Mouse (Mus musculus) mouse trophoblast stem cell (cell line): ENCODE data around the gene Atxn7.
"Not testable (repeated sequence)": the region's sequence is repeated elsewhere in the genome, so short reads cannot be mapped to it uniquely, and the experiment has no call there.

Source experiments
- in situ Hi-C, 2 experiments: fragments of 300-500 bp; cut with MseI, MboI; formaldehyde crosslinking; loops; 2 replicates in 1 of 2; 3 replicates in 1 of 2; pipeline ENCODE4 v1.15.1; 2025

The Atxn7 gene

DNA sequence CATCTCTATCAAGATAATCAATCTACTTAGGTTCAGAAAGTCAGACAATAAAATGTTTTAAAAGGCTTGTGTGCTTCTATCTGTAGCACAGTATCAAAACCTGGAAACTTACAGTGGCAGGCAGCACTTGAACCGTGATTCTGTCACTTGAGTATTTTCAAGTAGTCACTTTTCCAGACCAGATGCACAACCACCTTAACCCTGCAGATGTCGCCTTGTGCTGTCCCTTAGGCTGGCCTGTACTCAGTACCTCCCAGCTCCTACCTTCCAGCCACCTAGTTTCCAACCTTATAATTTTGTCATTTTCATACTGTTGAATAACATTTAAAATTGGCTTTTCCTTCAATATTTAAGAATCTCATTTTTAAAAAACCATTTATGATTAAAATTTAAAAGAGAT, 20.9 kb downstream of the Atxn7 start:
- in situ Hi-C loops, result loop anchor here in 1 of 2 experiments (10.0 kb wide), 1 partner anchor 113 kb away; no protein-coding TSS in a partner anchor

DNA sequence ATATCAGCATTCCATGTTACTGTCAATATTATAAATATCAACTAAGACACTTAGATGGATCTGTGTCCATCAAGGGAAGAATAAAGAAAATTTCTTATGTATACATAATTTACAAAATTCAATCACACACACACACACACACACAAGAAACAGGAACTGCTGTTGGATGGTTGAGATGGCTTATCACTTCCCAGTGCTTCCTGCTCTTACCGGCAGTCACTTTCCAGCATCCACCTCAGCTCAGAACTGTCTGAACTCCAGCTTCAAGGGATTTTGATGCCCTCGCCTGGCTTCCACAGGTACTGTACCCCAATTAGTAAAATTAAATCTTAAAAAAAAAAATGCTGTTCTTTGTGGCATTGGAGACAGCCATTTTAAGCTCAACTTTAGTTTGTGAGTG, 27.2 kb downstream of the Atxn7 start:
- in situ Hi-C loops, result loop anchor here in 1 of 2 experiments (10.0 kb wide), 1 partner anchor 106 kb away; no protein-coding TSS in a partner anchor

DNA sequence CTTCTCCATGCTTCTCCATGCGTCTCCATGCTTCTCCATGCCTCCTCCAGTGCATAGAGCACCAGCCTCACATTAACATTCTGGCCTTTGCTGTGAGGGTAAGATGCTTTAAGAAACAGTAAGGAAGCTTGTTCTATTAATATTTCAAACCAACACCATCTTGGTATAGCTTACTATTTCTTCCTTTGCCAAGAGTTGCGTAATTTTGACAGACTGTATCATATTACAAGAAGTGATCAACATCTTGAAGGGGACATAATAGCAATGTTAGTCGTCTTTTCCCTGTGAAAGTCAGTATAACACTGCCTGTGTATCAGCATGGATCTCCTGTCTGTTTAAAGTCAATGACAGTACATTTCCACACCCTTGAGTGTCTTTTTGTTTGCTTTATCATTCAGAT, 29.5 kb downstream of the Atxn7 start:
- in situ Hi-C loops, result no loop called here

DNA sequence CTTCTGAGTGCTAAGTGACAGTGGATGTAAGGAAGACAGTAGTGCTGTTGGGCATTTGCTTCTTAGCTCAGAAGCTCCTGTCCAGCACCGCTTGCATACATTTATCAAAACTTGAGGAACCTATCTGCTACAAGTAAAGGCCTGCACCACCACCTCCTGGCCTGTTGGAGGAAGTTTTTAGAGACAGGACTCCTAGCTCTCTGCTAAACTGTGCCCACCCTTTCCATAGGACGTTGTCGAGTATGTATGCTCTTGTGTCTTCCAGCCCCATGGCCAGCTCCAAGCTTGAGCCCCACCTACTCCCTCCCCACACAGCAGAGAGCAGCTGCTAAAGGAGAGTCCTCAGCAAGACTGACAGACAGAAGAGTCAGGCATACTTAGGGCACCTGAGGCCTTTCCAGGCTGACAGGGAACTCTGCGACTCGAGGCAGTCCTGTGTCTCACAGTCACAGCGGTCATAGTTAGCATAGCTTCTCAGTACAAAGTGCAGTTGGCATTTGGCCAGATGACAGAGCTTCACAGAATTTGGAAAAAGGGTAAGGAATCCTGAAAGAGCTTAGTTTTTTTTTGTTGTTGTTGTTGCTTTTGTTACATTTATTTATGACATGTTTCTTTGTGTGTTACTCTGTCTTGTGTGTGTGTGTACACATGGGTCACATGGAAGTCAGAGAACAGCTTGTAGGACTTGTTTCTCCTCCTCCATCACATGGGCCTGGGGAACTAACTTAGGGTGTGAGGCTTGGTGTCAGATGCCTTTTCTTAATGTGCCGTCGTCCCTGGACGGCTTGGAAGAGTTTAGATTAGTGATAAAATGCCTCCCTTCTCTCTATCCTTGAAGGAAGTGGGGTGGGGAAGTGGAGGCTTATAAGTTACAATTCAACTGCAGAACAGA, 34.2 kb downstream of the Atxn7 start:
- in situ Hi-C loops, result no loop called here

DNA sequence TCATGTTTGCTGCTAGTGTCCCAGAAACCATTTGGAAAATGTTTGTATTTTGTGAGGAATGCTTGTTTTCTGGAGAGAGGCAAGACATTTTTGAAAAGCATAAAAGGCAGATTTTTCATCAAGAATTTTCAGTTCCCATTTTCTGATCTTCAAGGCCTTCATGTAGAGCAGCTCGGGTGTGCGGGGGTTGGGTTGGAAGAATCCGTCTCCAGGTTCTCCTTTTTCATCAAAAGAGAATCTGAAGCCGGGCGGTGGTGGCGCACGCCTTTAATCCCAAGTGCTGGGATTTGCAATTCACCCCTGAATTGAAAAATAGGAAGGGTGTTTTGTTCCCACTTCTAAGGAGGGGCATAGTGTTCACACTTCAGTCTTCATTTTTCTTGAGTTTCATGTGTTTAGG, 41.5 kb downstream of the Atxn7 start:
- in situ Hi-C loops, result no loop called here

DNA sequence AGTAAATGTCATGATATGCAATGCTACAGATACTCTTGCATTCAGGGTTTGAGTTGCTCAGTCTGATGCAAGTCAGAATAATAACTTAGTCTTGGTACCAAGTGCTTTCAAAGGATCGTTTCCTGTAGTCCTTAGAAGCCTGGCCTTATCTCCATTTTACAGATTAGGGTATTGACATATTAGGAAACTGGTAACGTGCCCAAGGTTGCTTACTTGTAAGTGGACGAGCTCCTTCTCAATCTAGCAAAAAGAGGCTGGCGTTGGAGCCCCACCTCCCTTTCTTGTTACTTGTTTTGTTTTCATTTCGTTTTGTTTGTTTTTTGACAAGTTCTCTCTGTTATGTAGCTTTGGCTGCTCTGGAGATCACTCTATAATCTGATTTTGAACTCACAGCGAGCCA, 48.5 kb downstream of the Atxn7 start:
- in situ Hi-C loops, result no loop called here

DNA sequence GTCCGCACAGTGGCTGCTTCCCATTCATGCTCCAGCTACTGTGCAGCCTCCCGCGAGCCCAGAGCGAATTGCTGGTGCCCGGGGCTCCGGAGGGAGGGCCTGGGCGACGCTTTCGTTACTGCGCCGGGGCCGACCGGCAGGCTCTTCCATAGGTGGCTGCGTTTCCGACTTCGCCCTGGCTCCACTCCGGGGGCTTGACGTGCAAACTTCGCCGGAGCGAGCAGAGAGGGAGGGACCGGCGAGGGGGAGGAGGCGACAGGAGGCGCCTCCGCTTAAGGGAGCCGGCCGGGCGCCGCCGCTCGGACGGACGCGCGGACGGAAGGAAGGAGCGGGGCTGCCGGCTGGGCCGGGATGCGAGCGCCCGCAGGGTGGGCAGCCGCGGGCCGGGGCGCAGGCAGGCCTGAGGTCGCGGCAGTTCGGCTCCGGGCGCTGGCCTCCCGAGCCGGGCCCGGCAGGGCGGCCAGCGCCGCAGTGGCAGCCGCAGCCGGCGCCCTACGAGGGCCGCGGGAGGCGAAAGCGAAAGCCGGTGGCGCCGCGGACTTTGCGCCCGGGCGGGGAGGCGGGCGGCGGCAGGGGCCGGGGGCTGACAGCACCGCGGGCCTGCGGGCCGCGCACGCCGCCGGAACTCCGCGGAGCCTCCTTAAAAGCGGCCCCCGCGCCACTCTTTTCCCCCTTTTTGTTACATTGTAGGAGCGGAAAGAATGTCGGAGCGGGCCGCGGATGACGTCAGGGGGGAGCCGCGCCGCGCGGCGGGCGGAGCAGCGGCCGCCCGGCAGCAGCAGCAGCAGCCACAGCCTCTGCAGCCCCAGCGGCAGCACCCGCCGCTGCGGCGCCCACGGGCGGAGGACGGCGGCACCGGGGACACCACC, 51.4 kb downstream of the Atxn7 start:
- in situ Hi-C loops, result no loop called here

DNA sequence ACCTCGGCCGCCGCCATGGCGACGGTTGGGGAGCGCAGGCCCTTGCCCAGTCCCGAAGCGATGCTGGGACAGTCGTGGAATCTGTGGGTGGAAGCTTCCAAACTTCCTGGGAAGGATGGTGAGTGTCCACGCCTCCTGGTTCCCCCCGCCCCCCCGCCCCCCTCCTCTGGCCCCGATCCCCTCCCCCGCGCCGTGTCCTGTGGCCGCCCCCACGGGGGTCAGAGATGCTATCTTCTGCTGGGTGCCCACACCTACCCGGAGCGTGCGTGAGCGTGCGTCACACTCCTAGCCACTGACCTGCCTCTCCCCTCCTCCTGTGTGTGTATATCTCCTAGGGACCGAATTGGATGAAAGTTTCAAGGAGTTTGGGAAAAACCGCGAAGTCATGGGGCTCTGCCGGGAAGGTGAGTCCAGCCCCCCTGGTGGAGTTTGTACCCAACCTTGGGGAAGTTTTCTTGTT, 52.0 kb downstream of the Atxn7 start:
- in situ Hi-C loops, result no loop called here

DNA sequence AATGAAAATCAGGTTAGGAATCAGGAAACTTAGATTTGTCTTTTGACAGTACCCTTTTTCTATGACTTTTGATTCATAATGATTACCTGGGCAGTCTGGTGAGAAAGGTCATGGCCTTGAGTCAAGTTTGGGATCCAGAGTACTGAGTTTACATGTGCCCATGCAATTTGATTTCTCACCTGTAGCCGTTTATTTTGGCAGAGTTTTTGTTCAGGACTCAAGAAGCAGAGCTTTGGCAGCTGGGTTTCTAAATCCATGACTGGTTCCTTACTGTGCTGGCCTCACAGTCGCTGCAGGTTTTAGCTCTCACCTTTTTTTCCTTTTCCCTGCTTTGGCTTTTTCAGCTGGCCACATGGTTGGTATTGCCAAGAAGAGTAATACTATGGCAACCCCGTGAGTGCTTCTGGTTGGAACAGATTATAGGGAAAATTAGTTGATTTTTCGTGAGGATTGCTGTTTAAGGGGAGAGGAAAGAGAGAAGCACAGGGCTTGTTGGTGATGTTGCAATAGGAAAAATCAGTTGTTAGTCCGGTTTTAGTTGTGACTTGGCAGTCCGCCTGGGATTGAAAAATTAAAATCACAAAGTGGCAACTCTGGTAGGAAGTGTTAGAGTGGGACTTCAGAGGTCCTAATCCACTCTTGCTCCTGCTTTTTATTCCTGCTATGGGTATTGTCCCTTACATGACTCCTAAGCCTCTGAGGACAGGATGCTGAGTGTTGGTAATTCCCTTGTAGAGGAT, 53.6 kb downstream of the Atxn7 start:
- in situ Hi-C loops, result no loop called here

DNA sequence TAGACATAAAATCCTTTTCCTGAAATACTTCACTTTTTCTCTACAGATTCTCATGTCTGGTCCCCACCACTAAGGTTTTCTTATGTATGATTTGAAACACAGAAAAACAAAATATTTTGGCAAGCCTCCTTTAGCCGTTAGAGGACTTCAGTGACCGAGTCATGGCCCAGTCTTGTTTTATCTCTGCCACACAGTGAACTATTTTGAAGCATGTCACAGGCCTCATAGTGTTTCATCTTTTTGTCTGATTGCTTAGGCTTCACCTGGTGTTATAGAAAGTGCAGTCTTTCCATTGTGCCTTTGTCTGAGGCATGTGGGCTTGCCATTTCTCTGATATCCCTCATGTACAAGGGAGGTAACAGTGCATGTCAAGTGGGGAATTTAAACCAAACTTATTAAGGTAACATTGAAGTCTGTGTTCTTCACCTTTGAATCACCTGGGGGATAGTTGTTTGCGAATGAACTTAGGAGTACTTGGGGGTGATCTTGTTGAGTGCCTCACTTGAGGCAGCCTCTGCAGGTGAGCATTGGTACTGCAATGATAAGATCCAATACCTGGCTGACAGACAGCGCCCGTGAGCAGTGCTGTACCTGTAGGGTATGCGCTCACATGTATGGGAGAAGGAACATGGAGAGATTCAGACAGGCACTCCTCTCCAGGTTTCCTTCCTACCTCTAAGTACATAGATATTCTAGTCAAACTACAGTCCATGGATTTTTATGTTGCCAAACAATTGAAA, 58.1 kb downstream of the Atxn7 start:
- in situ Hi-C loops, result no loop called here

DNA sequence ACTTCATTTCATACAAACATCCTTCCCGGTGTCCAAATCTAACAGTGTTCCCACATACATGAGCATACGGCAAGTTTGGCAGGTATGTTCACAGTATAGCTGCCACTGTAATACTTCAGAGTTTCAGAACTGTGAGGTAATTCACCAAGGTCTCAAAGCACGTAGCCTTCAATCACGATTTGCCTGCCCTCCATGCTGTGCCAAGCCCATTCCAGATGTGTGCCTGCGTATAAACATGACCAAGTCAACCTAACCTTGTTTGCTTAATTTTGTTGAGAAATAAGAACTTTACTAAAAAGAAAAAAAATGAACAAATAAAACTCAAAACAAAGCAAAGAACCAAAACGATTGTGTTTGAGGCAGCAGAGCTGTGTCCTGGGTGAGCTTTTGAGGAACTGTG, 60.0 kb downstream of the Atxn7 start:
- in situ Hi-C loops, result no loop called here

DNA sequence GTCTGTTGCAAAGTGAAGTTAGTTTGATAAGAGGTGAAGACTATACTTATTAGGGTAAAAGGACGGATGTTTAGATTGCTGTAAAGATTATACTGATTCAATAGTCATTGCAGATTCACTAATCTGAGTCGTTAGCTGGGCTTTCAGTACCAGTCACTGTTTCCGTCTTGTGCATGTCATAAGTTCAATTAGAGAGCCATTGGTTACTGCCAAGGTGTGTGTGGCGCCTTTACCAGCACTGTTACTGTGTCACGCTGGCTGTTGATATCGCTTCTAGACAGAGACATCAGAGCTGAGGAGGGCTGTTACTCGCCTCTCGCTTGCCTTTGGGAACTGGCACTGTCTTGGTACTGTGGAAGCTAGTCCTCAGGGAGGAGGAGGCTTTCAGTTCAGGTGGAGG, 64.6 kb downstream of the Atxn7 start:
- in situ Hi-C loops, result no loop called here

DNA sequence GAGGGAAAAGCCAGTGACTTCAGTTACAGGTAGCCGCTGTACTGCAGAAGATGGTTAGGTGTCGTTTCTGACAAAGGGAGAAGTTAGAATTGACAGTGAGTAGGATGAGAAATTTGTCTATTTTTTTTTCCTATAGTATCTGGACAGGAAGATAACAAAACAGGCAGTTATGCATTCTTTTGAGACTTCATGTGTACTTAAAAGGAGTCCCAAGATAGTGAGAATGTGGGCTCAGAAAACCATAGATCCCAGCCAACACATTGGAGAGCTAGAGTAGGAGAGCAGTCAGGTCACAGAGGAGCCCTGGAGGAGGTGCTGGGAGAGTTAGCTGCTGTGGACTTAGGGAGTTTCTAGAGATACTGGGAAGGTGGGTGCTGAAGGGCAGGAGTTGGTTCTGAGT, 69.4 kb downstream of the Atxn7 start:
- in situ Hi-C loops, result no loop called here

DNA sequence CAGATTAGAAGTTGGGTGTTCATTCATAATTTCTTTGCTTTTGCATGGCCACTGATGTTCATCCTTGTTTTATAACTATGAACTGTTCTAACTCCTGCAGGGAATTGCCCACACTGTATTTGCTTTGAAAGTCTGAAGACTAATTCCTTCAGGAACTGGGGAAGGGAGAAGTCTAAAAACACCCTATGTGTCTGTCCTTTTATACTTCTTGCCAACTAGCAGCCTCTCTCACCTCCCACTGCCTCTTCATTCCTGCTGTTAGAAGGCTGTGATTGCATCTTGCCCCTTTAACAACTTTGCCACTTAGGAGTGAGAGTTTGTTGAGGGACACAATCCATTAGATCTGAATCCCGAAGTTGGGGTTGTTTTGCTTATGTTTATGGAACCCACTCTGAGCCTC, 71.6 kb downstream of the Atxn7 start:
- in situ Hi-C loops, result no loop called here

DNA sequence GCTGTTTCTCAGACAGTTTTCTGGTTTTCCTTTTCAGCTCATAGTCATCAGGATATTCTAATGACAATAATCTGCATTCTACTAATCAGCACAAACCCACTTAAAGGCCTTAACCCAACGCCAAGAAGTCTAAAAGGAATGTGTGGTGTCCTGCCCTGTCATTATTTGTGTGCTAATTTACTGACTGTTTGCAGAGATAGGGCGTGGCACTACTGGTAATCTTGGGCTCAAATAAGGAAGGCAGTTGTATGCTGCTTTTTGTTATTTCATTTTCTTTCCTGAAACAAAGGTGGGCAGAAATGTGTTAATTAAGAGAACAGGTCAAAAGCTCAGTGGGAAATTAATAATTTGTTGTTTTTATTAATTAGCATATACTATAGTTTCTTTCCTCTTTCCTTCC, 75.1 kb downstream of the Atxn7 start:
- in situ Hi-C loops, result no loop called here

DNA sequence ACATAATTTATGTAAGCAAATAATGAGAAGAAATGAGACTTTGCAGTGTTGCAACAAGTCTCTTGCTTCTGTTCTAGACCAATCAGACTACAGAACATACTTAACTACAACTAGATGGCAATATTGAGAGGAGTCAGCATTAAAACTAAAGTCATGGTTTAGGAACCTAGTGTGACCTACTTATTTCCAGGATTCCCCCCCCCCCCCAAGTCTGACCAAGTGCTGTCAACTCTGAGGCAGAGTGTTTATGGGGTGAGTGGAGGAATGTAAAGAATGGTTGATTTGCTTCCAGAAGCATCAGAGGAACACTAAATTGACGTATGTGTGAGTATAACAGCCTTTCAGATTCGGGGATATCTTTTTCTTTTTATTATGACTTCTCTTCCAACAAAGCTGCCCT, 77.0 kb downstream of the Atxn7 start:
- in situ Hi-C loops, result no loop called here

DNA sequence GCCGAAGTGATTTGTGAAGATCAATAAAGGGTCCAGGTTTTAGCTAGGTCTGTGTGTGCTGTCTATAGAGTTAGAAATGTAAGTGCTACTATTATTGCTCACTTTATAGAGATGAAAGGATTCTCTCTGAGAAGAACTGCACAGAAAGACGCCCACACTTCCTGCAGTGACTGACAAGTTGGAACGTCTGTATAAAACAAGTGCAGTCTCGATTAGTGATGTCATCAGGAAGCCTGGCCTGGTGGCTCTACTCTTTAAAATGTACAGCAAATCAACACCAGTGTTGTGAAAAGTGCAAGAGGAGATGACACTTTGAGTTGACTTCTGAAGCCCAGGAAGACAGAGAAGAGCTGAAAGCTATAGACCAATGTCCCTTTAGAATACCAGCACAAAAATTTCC, 81.1 kb downstream of the Atxn7 start:
- in situ Hi-C loops, result no loop called here

DNA sequence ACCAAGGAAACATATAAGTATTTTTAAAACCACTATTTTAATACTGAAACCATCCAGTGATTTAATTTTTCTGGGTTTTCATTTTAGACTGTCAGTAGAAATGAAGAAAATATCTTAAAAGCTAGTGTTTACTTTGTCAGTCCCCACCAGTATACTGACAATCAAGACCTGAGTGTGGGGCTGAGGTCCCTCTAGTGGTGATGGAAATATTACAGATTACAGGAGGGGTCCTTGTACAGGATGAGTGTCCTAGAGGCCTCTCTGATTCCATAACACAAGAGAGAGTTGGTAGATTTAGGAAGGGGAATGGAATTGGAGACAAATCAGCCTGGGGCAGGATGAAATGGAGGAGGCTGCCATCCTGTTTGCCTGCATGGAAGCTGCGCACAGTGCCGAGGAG, 93.1 kb downstream of the Atxn7 start:
- in situ Hi-C loops, result no loop called here

DNA sequence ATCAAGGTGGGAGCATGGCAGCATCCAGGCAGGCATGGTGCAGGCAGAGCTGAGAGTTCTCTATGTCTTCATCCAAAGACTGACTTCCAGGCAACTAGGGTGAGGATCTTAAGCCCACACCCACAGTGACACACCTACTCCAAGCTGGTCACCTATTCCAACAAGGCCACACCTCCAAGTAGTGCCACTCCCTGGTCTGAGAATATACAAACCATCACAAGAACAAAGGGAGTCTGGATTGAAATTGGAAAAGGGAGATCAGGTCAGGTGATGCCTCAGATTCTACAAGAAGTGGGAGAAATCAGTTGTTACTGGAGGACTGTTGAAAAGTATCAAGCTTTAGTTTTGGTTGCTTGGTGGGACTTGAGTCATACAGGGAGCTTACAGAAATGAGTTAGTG, 98.4 kb downstream of the Atxn7 start:
- in situ Hi-C loops, result not testable (repeated sequence)

DNA sequence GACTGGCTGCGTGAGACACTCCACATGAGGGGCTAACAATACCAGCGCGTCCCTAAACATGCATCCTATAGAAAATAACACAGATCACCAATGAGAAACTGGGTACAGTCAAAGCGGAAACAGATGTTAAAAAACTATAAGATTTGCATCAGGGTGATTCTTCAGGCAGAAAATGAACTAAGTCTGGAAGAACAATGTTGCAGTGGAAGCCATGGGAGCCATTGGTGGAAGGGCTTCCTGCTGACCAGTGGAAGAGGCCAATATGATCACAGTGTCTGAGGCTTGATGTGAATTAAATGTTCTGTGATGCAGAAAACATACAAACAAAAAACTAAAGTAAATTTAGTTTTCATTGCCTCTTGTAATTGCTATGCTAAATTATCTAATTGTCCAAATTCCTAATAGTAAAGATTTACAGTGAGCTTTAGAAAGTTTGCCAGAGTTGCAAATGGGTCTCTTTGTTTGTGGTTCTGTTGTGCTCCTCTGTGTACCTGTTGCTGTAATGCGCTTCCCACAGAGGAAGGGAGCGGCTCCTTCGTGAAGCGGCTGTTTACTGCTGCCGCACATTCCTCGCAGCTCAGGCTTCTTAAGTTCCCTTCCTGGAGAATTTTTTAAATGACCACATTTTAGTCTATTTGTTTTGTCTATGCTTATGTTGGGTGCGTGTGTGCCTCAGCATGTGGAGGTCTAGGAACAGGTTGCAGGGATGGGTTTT, 101.4 kb downstream of the Atxn7 start:
- in situ Hi-C loops, result no loop called here

DNA sequence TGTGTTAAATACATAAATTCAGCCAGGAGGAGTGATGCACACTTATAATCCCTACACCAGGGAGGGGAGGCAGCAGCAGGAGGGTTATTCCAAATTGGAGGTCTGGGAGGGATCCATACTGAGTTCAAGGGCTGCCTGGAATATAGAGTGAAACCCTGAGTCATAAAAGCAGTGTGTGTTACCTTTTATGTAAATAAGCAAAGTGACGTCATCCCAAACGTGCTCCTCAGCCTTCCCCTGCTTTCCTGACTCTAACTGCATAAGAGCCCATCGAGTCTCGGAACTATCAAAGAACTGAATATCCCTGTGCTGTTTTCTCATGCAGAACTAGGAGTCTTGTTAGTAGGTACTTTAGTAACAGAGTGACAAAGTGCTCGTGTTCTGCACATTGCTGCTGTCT, 102.1 kb downstream of the Atxn7 start:
- in situ Hi-C loops, result no loop called here
